Mouse (Mus musculus) forebrain, embryonic 14.5 days (tissue): ENCODE results near the gene Stox2. TPM values are rescaled to one million over a fixed set of nuclear protein-coding genes. Genes with fewer than 3 reads are reported as not detected.

Source experiments
- ATAC-seq: fragments of 200-750 bp; cut with Nextera tagmentation; 2 replicates; pipeline ENCODE4 v1.8.0; 2017; ENCODE audit warnings: mild to moderate bottlenecking, moderate library complexity
- DNase-seq: peaks from one replicate; pipeline ENCODE4 v3.0.0-alpha.2; 2015; ENCODE audit warnings: low spot score
- H3K27ac ChIP-seq: fragments of 300-500 bp; sonication (generic); 2 replicates; pipeline ENCODE4 v1.5.1; 2014; ENCODE audit warnings: low read depth, mild to moderate bottlenecking, control low read depth, low read length, moderate library complexity
- H3K27me3 ChIP-seq: fragments of 300-500 bp; sonication (generic); replicated peaks from 2 replicates; pipeline ENCODE4 v1.6.1; 2014; ENCODE audit warnings: low read length, control low read depth, mixed read lengths; ENCODE audit not compliant: control insufficient read depth, insufficient read depth
- H3K36me3 ChIP-seq: fragments of 300-500 bp; sonication (generic); 2 replicates; pipeline ENCODE4 v1.6.1; 2014; ENCODE audit warnings: low read length, control low read depth; ENCODE audit not compliant: control insufficient read depth, insufficient read depth
- H3K4me1 ChIP-seq: fragments of 300-500 bp; sonication (generic); 2 replicates; pipeline ENCODE4 v1.6.1; 2014; ENCODE audit warnings: antibody characterized with exemption, low read length, control low read depth; ENCODE audit not compliant: control insufficient read depth, insufficient read depth
- H3K4me2 ChIP-seq: fragments of 300-500 bp; sonication (generic); 2 replicates; pipeline ENCODE4 v1.6.1; 2014; ENCODE audit warnings: mild to moderate bottlenecking, control low read depth, low read length
- H3K4me3 ChIP-seq: fragments of 300-500 bp; sonication (generic); 2 replicates; pipeline ENCODE4 v1.5.1; 2014; ENCODE audit warnings: low read depth, low read length, control low read depth
- H3K9ac ChIP-seq: fragments of 300-500 bp; sonication (generic); 2 replicates; pipeline ENCODE4 v1.6.1; 2014; ENCODE audit warnings: mild to moderate bottlenecking, low read length, control low read depth, moderate library complexity
- H3K9me3 ChIP-seq: fragments of 300-500 bp; sonication (generic); replicated peaks from 2 replicates; pipeline ENCODE4 v1.6.1; 2016; ENCODE audit warnings: low read length, control low read depth, mixed read lengths; ENCODE audit not compliant: control insufficient read depth
- WGBS: fragments of 180-500 bp; shearing (Covaris S2); extraction: QIAGEN DNeasy Blood & Tissue Kit; methylation state at CpG from one replicate; pipeline ENCODE4 v1.1.7; 2014; 5-methylcytosine and 5-hydroxymethylcytosine counted together
- polyA plus RNA-seq: library from polyadenylated mRNA; unstranded; fragments of >200 nt; fragmentation: Nextera tagmentation; extraction: Ambion mirVana; gene quantifications from 2 replicates; pipeline ENCODE4 v1.2.1, GENCODE M21; 2014

The Stox2 gene
- polyA plus RNA-seq, 1 experiment from 2014 or later = 33.3 TPM

DNA sequence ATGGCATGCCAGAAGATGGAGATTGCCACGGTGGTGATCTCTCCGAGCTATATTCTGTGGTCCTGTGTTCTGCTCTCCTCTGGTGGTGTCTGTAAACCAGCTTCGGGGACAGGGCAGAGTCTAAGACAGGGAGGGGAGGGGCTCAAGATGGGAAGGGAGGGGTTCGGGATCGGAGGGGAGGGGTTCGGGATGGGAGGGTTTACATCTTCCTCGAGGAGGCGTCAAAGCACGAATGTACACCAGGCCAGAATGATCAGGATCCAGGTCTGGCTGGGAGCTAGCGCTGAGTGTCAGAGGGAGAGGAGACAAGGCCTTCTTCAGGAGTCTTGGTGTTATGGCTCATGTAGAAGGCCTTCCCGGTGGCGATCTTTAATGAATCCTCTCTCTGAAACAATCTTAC is 109.7 kb downstream of the Stox2 start:
- H3K4me2 ChIP-seq = no peak overlapping the region
- H3K9ac ChIP-seq = no peak overlapping the region
- peaks cover 11% of the 10 kb centered on the region for H3K4me1 ChIP-seq
- DNase-seq (no peak), ATAC-seq (no peak)
- H3K27me3 ChIP-seq = no peaks in the 10 kb centered on the region
- WGBS = 93% methylated on average over 12 of the region's 12 CpGs
- no peak overlapping the region for H3K4me3 ChIP-seq
- H3K27ac ChIP-seq = no peak overlapping the region
- H3K9me3 ChIP-seq = no peaks in the 10 kb centered on the region
- no peaks in the 10 kb centered on the region for H3K36me3 ChIP-seq

DNA sequence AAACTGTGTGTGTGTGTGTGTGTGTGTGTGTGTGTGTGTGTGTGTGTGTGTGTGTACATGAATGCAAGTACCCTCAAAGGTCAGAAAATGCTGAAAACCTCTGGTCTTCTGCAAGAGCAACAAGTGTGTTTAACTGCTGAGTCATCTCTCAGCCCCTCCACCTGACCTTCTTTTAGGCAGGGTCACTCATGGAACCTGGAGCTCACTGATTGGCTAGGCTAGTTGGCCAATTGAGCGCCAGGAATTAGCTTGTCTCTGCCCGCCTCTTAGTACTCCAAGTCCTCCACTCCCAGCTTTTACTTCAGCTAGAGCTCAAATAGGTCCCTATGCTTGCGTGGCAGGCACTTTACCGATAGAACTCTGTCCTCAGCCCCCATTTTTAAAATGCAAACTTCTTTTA is 110.2 kb downstream of the Stox2 start:
- H3K27ac ChIP-seq = no peak overlapping the region
- no peak overlapping the region for H3K4me3 ChIP-seq
- no peak overlapping the region for H3K9ac ChIP-seq
- no peaks in the 10 kb centered on the region for H3K36me3 ChIP-seq
- WGBS = 91% methylated on average over 4 of the region's 4 CpGs
- peaks cover 11% of the 10 kb centered on the region for H3K4me1 ChIP-seq
- ATAC-seq (no peak), DNase-seq (no peak)
- no peak overlapping the region for H3K4me2 ChIP-seq
- H3K27me3 ChIP-seq = no peaks in the 10 kb centered on the region
- H3K9me3 ChIP-seq = no peaks in the 10 kb centered on the region

DNA sequence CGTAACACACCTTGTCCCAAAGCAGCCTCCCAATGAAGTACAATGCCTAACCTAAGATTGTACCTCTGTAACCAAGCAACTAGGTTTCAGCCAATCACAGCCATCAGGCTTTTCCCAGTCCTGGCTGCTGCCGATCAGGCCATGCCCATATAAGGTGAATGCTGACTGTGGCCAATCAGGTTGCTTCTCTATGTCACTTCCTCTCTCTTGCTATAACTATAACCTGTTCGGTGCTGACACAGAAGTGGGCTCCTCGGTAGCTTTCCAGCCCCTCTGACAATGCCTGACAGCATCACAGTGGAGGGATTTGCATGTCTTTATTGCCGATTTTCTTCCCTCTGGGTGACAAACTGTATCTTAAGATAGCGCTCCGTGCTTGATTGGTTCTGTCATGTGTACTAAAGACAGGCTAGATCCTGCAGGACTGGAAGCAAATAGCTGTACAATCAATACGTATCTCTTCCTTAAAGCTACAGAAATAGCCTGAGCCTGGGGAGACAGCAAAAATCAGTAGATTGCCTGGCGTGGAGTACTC is 111.9 kb downstream of the Stox2 start:
- Histone ChIP-seq H3K27ac (peak overlapping the region; percentile 83), H3K4me3 (peak overlapping the region; percentile 23), H3K9me3 (no peaks in the 10 kb centered on the region), H3K9ac (peak overlapping the region; percentile 49; the same call in 1 of the 2 replicates), H3K36me3 (no peaks in the 10 kb centered on the region), H3K27me3 (no peaks in the 10 kb centered on the region), H3K4me1 (no peaks in the 10 kb centered on the region; the same call in 1 of the 2 replicates), H3K4me2 (peak overlapping the region; percentile 42)
- ATAC-seq (peak; percentile 98), DNase-seq (peak; percentile 93)
- WGBS = 45% methylated on average over 9 of the region's 9 CpGs

DNA sequence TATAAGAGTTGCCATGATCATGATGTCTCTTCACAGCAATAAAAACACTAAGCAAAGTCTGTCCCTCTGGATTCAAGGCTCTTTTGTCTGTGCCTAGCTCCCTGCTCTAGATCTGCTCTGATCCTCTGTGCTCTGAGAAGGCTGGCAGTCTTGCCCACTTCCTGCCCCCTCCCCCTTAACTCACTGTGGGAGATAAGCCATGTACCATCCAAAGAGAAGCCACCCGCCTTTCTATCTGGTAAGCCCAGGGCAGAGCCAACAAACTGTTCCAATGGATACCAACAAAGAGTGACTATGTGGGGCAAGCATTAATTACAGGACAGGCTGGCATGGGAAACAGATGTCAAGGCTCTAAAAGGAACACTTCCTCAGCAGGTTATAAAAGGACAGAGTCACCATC is 113.2 kb downstream of the Stox2 start:
- H3K4me2 ChIP-seq = no peak overlapping the region
- no peak overlapping the region for H3K4me3 ChIP-seq

DNA sequence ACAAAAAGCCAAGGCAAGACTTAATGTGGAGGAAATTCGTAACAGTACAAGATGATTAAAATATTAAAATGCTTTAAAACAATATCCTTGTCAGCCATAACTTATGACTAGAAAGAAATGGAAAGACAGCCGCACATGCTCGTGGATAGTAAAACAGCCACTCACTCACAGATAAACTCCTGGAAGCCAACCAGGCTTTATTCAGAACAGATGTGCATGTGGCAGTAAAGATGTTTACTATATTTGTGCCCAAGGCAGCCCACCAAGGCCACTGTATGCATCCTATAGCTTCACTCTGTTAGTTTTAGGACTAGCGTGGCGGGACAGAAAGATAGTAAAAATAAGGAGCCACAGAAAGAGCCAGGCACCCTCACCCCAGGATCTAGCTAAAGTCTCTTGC is 115.2 kb downstream of the Stox2 start:
- H3K4me2 ChIP-seq = no peak overlapping the region
- 93% methylated on average over 5 of the region's 5 CpGs for WGBS
- H3K27ac ChIP-seq = no peak overlapping the region
- ATAC-seq (no peak), DNase-seq (no peak)
- H3K9ac ChIP-seq = no peak overlapping the region
- no peaks in the 10 kb centered on the region for H3K4me1 ChIP-seq
- H3K36me3 ChIP-seq = no peaks in the 10 kb centered on the region
- no peaks in the 10 kb centered on the region for H3K9me3 ChIP-seq
- H3K27me3 ChIP-seq = no peaks in the 10 kb centered on the region
- no peak overlapping the region for H3K4me3 ChIP-seq

More for the DNA sequence above, 113.2 kb downstream of the Stox2 start:
- Histone ChIP-seq H3K27ac (no peak overlapping the region), H3K36me3 (no peaks in the 10 kb centered on the region), H3K4me1 (no peaks in the 10 kb centered on the region), H3K27me3 (no peaks in the 10 kb centered on the region), H3K9me3 (no peaks in the 10 kb centered on the region), H3K9ac (no peak overlapping the region)
- 86% methylated on average over 1 of the region's 1 CpGs for WGBS
- no peak for ATAC-seq
- no peak for DNase-seq

DNA sequence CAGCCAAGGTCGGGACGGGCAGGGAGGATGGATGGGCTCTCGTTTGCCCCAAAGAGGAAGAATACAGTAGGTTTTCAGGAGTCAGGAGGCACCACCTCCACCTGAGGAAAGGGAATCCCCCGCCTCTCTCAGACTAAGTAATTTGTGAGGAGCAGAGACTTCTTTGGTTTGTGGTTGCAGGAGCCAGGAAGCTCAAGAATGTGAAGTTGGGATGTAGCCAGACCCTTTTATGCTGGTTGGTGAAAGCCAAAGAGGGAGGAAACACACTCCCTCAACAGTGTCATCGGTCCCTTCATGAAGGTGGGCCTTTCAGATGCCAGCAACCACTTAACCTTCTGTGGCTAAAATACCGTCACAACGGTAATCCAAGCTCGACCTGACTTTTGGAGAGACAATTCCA is 119.8 kb downstream of the Stox2 start:
- Histone ChIP-seq H3K27me3 (no peaks in the 10 kb centered on the region), H3K4me3 (no peak overlapping the region), H3K9ac (no peak overlapping the region), H3K4me1 (peaks cover 3% of the 10 kb centered on the region; the same call in 1 of the 2 replicates), H3K36me3 (no peaks in the 10 kb centered on the region), H3K27ac (no peak overlapping the region), H3K9me3 (no peaks in the 10 kb centered on the region), H3K4me2 (no peak overlapping the region)
- DNase-seq = no peak
- WGBS = 90% methylated on average over 8 of the region's 8 CpGs
- no peak for ATAC-seq

DNA sequence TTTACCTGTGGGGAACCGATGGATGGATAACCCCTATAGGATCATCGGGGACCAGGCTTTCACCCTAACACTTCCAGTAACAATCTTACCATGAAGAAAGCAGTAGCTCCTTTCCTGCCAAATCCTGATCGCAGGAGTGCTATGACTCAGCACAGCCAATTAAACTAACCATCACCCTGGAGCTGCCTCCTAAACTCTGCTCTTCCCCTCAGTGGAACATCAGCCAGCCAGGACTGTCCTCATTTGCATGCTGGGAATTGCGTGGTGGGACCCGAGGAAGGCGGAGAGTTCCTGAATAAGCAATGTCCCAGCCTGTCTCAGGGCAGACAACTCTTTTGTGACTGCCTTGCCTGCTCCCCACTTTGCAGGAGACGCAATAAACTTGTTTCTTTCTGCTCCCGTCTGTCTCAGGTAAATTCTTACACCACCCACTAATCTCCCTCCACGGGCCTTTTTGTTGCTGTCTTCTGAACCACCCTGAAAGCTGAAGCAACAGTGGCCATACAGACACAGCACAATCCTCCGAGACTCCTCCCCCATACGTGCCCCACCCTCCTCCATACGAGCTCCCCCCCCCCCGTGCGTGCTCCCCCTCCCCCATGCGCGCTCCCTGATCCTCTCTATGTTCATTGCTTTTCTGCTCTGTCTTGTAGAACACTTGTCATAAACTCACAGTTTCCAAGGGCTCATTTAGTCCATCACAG is 121.9 kb downstream of the Stox2 start:
- Histone ChIP-seq H3K27ac (no peak overlapping the region), H3K4me1 (peaks cover 5% of the 10 kb centered on the region; the same call in 1 of the 2 replicates), H3K9ac (no peak overlapping the region), H3K9me3 (no peaks in the 10 kb centered on the region), H3K36me3 (no peaks in the 10 kb centered on the region), H3K4me3 (no peak overlapping the region), H3K4me2 (peak overlapping the region; percentile 12; the same call in 1 of the 2 replicates), H3K27me3 (no peaks in the 10 kb centered on the region)
- DNase-seq = peak; percentile 41
- WGBS = 21% methylated on average over 16 of the region's 16 CpGs
- peak; percentile 63; the same call in 1 of the 2 replicates for ATAC-seq

DNA sequence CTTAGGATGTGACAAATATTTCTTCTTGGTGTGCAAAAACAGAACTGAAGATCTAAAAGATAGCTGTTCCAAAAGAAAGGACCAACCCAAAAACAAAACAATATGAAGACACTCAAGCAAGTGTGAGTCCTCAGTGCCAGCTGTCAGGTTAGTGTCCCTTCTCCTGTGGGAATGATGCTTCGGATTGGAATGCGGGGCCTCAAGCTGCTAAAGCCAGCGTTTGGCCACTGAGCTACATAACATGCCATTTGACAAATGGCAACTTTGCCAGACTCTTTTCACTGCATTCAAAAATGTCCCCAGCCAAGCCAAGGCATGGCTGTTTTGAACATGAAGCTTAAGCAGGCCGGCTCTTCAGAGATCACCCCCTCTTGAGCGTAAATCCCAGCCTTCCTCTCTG is 124.9 kb downstream of the Stox2 start:
- no peaks in the 10 kb centered on the region for H3K27me3 ChIP-seq
- no peaks in the 10 kb centered on the region for H3K9me3 ChIP-seq
- H3K9ac ChIP-seq = no peak overlapping the region
- peaks cover 5% of the 10 kb centered on the region; the same call in 1 of the 2 replicates for H3K4me1 ChIP-seq
- H3K36me3 ChIP-seq = no peaks in the 10 kb centered on the region
- H3K4me3 ChIP-seq = no peak overlapping the region
- no peak overlapping the region for H3K4me2 ChIP-seq
- DNase-seq (no peak), ATAC-seq (no peak)
- WGBS = 36% methylated on average over 5 of the region's 5 CpGs
- H3K27ac ChIP-seq = no peak overlapping the region

DNA sequence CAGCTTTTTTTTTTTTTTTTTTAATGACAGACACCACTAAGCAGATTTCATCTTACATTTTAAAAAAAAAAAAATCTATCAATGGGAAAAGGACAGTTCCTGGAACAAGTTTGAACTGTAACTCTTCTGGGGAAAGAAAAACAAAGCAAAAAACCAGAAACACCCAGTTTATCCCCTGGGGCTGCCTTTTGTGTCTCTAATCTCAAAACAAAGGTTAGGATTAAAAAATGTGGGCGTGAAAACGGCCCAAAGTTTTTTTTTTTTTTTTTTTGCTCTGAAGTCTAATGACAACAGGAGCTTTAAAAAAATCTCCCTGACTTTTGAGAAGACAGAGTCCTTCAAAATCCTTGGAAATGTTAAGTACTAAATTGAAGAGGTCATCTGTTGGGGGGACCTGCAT is 125.5 kb downstream of the Stox2 start:
- Histone ChIP-seq H3K9ac (no peak overlapping the region), H3K4me2 (no peak overlapping the region), H3K9me3 (no peaks in the 10 kb centered on the region), H3K36me3 (no peaks in the 10 kb centered on the region), H3K4me3 (no peak overlapping the region), H3K27me3 (no peaks in the 10 kb centered on the region), H3K4me1 (peaks cover 5% of the 10 kb centered on the region; the same call in 1 of the 2 replicates), H3K27ac (no peak overlapping the region)
- DNase-seq (no peak), ATAC-seq (no peak)
- WGBS = 10% methylated on average over 2 of the region's 2 CpGs
